Mouse (Mus musculus) B cell, adult 62 days (primary cell): ENCODE measurements around the gene Abtb1. TPM values are rescaled to one million over a fixed set of nuclear protein-coding genes. Genes with fewer than 3 reads are reported as not detected.

Experiments used
- total RNA-seq: library from RNA; stranded (reverse); gene quantifications from 4 replicates; pipeline ENCODE4 v1.2.4, GENCODE M21; 2023

Gene Abtb1
- 32.2 to 49.7 TPM (median 37.6 TPM) in 4 replicates for total RNA-seq

DNA sequence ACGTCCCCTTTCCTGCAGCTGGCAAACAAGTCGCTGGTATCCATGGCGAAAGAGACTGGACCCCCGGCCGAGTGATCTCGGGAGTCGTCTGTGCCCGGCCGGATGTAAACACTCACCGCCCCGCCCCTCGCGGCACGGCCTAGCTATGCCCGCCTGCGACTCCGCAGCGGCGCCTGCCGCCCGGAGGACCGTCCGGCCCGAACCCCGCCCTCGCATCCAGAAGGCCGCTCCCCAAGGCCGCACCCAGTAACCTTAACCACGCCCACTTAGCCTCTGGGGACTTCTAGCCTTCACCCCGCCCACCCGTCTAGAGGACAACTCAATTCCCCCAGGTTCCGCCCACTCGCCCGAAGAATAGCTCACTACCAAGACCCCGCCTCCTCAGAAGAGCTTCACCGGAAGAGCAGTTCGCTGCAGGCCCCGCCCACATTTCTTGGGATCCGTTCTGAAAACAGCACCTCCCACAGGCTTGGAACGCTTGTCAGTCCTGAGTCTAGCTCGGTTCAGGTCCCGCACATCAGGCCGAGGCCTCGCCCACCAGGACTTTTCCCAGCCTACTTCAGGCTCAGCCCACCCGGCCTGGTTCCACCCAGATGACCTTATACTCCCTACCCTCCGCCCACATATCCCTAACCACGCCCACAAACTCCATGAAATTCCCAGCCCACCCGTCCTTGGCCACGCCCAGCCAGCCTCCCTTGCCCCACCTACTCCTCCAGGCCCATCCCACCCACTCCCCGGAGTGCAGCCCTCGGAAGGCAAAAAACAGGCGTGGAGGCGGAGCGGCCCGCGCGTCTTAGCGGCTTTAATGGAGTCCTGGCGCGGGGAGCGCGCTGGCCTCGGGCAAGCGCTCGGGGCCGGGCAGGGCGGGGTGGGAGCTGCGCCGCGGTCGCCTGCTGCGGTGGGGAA, at the start of gene Abtb1:
TSS of gene Abtb1 (minus strand) at position 204 of the 909 bp plus-strand sequence.

DNA sequence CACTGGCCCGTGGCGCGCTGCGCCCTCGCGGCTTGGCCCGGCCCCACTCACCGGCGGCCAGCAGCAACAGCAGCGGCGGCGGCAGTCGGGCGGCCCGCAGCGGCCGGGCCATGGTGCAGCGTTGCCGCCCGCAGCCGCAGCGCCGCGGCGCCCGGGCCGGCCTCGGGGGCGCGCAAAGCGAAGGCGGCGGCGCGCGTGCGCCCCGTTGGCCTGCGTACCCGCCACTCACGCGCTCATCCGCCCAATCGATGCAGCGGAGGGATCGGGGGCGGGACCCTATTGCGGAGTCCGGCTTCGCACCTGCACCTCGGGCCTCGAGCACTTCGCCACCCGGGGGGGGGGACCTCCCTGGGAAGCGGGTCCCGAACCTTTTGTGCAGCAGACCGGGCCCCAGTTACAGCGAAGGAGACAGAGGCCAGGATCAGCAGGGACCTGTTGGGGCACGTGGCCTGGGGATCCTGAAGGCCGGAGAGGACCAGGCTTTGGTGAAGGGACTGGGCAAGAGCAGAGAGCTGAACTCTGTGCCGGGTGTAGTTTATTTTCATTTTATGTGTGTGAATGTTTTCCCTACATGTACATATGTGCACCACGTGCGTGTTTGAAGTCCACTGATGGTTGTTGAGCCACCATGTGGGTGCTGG, 33.2 kb upstream of the Abtb1 start, which contains the start of gene Podxl2:
TSS of gene Podxl2 (minus strand) at position 177 of the 641 bp plus-strand sequence.

Other genes with a start within 250 kb of the Abtb1 start
- not detected in 4 replicates for gene Kbtbd12, start 204.0 kb downstream of the Abtb1 start, total RNA-seq
- gene Mgll, start 117.6 kb downstream of the Abtb1 start, total RNA-seq, result 0.94 to 1.4 TPM (median 1.1 TPM) in 4 replicates
- gene Podxl2, start 33.1 kb upstream of the Abtb1 start, total RNA-seq, result 1.0 to 2.5 TPM in 2 of 4 replicates, not detected in the others
- 55.7 to 63.3 TPM (median 59.8 TPM) in 4 replicates for gene Mcm2, start 56.8 kb upstream of the Abtb1 start, total RNA-seq
- 63.9 to 85.0 TPM (median 73.3 TPM) in 4 replicates for gene Tpra1, start 60.3 kb upstream of the Abtb1 start, total RNA-seq